Mouse (Mus musculus) hindbrain, embryonic 13.5 days (tissue): ENCODE measurements at regions not wholly inside any gene's neighbourhood (a gene's known extent, or its start where the extent isn't known, plus 50 kb on each side); places are given as distances from the start of the nearest gene placed in this dataset.
A peak's percentile ranks its signal among the peaks of the same experiment; 100 is the strongest.

Experiments used
- ATAC-seq: fragments of 200-750 bp; cut with Nextera tagmentation; 2 replicates; pipeline ENCODE4 v1.8.0; 2017; ENCODE audit warnings: moderate TSS enrichment; ENCODE audit not compliant: low FRiP score
- H3K27ac ChIP-seq: fragments of 300-500 bp; sonication (generic); 2 replicates; pipeline ENCODE4 v1.5.1; 2015; ENCODE audit warnings: inconsistent platforms, mild to moderate bottlenecking, moderate library complexity
- H3K27me3 ChIP-seq: fragments of 300-500 bp; sonication (generic); 2 replicates; pipeline ENCODE4 v1.6.1; 2015; ENCODE audit warnings: mild to moderate bottlenecking, inconsistent platforms
- H3K36me3 ChIP-seq: fragments of 300-500 bp; sonication (generic); 2 replicates; pipeline ENCODE4 v1.6.1; 2015; ENCODE audit warnings: mild to moderate bottlenecking, inconsistent platforms
- H3K4me1 ChIP-seq: fragments of 300-500 bp; sonication (generic); replicated peaks from 2 replicates; pipeline ENCODE4 v1.6.1; 2015; ENCODE audit warnings: inconsistent platforms
- H3K4me2 ChIP-seq: fragments of 300-500 bp; sonication (generic); 2 replicates; pipeline ENCODE4 v1.6.1; 2015; ENCODE audit warnings: inconsistent platforms, mild to moderate bottlenecking, moderate library complexity
- H3K4me3 ChIP-seq: fragments of 300-500 bp; sonication (generic); 2 replicates; pipeline ENCODE4 v1.5.1; 2015; ENCODE audit warnings: mild to moderate bottlenecking, inconsistent platforms
- H3K9ac ChIP-seq: fragments of 300-500 bp; sonication (generic); 2 replicates; pipeline ENCODE4 v1.6.1; 2015; ENCODE audit warnings: mild to moderate bottlenecking, inconsistent platforms
- H3K9me3 ChIP-seq: fragments of 300-500 bp; sonication (generic); 2 replicates; pipeline ENCODE4 v1.6.1; 2016; ENCODE audit warnings: inconsistent platforms
- WGBS: fragments of 180-500 bp; shearing (Covaris S2); methylation state at CpG from one replicate; pipeline ENCODE4 v1.1.7; 2015; 5-methylcytosine and 5-hydroxymethylcytosine counted together

DNA sequence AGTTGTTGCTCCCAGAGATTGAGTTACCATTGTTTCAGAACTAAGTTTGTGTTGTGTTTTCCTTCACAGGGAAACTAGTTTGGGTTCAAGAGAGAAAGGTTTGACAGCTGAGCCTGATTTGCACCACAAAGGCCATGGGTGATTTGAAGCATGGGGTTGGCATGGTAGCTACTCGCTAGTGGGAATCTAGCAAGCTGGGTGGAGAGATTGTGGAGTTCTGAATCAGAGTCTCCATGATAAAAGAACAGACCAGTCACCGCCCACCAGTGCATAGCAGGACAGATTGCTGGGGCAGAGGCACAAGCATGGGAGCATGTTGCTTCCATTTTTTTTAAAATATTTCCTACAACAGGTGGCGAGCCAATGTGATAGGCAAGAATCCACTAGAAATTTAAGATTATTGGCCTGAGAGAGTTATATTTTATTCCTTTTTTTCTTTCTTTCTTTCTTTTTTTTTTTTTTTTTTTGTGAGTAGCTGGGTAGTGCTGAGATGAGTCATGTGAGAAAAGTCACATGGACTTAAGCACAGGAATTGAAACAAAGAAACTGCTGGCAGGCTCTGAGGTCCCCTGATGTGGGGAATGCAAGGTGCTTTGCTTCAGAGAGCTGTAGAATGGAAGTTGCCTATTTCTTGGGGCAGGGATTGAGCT lies 367.4 kb upstream of the Marcks start:
- Histone ChIP-seq H3K36me3 (no peaks in the 10 kb centered on the region), H3K9me3 (no peaks in the 10 kb centered on the region), H3K4me2 (no peak overlapping the region), H3K4me1 (peaks cover 6% of the 10 kb centered on the region), H3K27me3 (no peaks in the 10 kb centered on the region), H3K27ac (no peak overlapping the region), H3K4me3 (no peak overlapping the region), H3K9ac (no peak overlapping the region)
- no peak for ATAC-seq
- WGBS: 61% methylated on average over 3 of the region's 3 CpGs

GRCm38 (mm10) chr10:37504468-37504867 lies 365.7 kb upstream of the Marcks start:
- H3K4me1 ChIP-seq: peaks cover 6% of the 10 kb centered on the region
- no peak overlapping the region for H3K4me2 ChIP-seq
- H3K27ac ChIP-seq: 0 out of 2 replicates have a peak overlapping the region, but pooled peaks have one; percentile 12
- H3K9me3 ChIP-seq: no peaks in the 10 kb centered on the region
- H3K4me3 ChIP-seq: no peak overlapping the region
- 62% methylated on average over 2 of the region's 2 CpGs for WGBS
- no peak for ATAC-seq
- H3K9ac ChIP-seq: no peak overlapping the region
- no peaks in the 10 kb centered on the region for H3K36me3 ChIP-seq
- no peaks in the 10 kb centered on the region for H3K27me3 ChIP-seq

DNA sequence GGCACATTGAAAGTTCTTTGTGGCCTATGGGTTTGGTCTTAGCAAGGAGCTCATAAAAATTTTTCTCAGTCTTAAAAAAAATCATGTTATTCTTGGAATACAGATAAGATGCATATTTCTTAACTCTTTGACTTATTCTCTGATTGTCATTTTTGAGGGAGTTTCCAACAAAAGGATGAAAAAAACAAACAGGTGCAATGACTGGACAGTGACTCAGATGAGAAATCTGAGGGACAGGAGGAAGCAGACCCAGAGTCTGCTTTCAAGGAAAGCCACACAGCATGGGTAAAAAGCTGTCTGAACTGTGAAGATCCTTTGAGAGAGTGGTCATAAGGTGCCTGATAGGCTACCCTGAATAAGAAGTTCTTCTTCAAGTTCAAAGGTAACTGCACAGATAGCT lies 363.8 kb upstream of the Marcks start:
- no peak overlapping the region for H3K27ac ChIP-seq
- H3K4me3 ChIP-seq: no peak overlapping the region
- H3K27me3 ChIP-seq: no peaks in the 10 kb centered on the region
- H3K36me3 ChIP-seq: no peaks in the 10 kb centered on the region
- H3K4me1 ChIP-seq: peaks cover 6% of the 10 kb centered on the region
- no peak for ATAC-seq
- no peak overlapping the region for H3K4me2 ChIP-seq
- no peaks in the 10 kb centered on the region for H3K9me3 ChIP-seq
- no peak overlapping the region for H3K9ac ChIP-seq

- no peaks in the 10 kb centered on the region for H3K36me3 ChIP-seq
- no peak overlapping the region for H3K27ac ChIP-seq
- no peak overlapping the region for H3K9ac ChIP-seq
- H3K4me1 ChIP-seq: peaks cover 6% of the 10 kb centered on the region
- H3K4me3 ChIP-seq: no peak overlapping the region
- no peak overlapping the region for H3K4me2 ChIP-seq
- no peaks in the 10 kb centered on the region for H3K27me3 ChIP-seq
- ATAC-seq: no peak
- no peaks in the 10 kb centered on the region for H3K9me3 ChIP-seq
- 93% methylated on average over 2 of the region's 2 CpGs for WGBS
These were observed 362.3 kb upstream of the Marcks start for GRCm38 (mm10) chr10:37501043-37501442.

DNA sequence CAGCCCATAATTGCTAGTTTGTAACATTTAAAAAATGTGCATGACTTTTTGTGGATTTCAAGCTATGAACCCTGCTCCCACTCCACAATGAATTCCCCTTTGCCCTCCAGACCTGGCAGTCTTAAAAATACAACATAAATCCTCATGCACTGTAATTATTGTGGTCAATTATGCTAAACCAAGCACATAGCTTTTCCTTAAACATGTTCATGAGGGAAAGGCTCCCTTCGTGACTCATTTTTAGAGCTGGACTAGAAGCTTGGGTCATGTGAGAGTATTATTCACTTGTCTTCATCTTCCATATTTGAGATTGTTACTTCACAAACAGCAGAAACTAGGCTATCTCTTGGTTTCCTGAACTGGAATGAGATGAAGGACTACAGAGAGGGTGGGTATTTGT lies 356.7 kb upstream of the Marcks start:
- WGBS: 81% methylated on average over 1 of the region's 1 CpGs
- no peaks in the 10 kb centered on the region for H3K27me3 ChIP-seq
- no peaks in the 10 kb centered on the region for H3K9me3 ChIP-seq
- no peaks in the 10 kb centered on the region for H3K36me3 ChIP-seq
- no peak overlapping the region for H3K4me2 ChIP-seq
- H3K4me3 ChIP-seq: no peak overlapping the region
- H3K4me1 ChIP-seq: no peaks in the 10 kb centered on the region
- H3K9ac ChIP-seq: no peak overlapping the region
- no peak for ATAC-seq
- H3K27ac ChIP-seq: no peak overlapping the region

GRCm38 (mm10) chr10:37494552-37495166 lies 355.9 kb upstream of the Marcks start:
- Histone ChIP-seq H3K9ac (no peak overlapping the region), H3K4me1 (no peaks in the 10 kb centered on the region), H3K4me2 (no peak overlapping the region), H3K4me3 (no peak overlapping the region), H3K36me3 (no peaks in the 10 kb centered on the region), H3K27me3 (no peaks in the 10 kb centered on the region), H3K27ac (no peak overlapping the region), H3K9me3 (no peaks in the 10 kb centered on the region)
- WGBS: 39% methylated on average over 3 of the region's 3 CpGs
- ATAC-seq: no peak

GRCm38 (mm10) chr10:37494098-37494497 lies 355.4 kb upstream of the Marcks start:
- Histone ChIP-seq H3K27me3 (no peaks in the 10 kb centered on the region), H3K4me3 (no peak overlapping the region), H3K4me2 (no peak overlapping the region), H3K9ac (no peak overlapping the region), H3K4me1 (no peaks in the 10 kb centered on the region), H3K36me3 (no peaks in the 10 kb centered on the region), H3K9me3 (no peaks in the 10 kb centered on the region), H3K27ac (no peak overlapping the region)
- 47% methylated on average over 2 of the region's 2 CpGs for WGBS
- ATAC-seq: no peak

GRCm38 (mm10) chr10:37484311-37485023 lies 345.7 kb upstream of the Marcks start:
- no peaks in the 10 kb centered on the region for H3K4me1 ChIP-seq
- no peak for ATAC-seq
- H3K27me3 ChIP-seq: no peaks in the 10 kb centered on the region
- no peak overlapping the region for H3K4me3 ChIP-seq
- no peaks in the 10 kb centered on the region for H3K9me3 ChIP-seq
- no peak overlapping the region for H3K27ac ChIP-seq
- H3K36me3 ChIP-seq: no peaks in the 10 kb centered on the region
- no peak overlapping the region for H3K9ac ChIP-seq
- 87% methylated on average over 6 of the region's 6 CpGs for WGBS
- no peak overlapping the region for H3K4me2 ChIP-seq

GRCm38 (mm10) chr10:37483521-37483920 lies 344.8 kb upstream of the Marcks start:
- Histone ChIP-seq H3K27me3 (no peaks in the 10 kb centered on the region), H3K4me2 (no peak overlapping the region), H3K27ac (no peak overlapping the region), H3K36me3 (no peaks in the 10 kb centered on the region), H3K9me3 (no peaks in the 10 kb centered on the region), H3K9ac (no peak overlapping the region), H3K4me3 (no peak overlapping the region), H3K4me1 (no peaks in the 10 kb centered on the region)
- no peak for ATAC-seq
- WGBS: 55% methylated on average over 4 of the region's 4 CpGs

DNA sequence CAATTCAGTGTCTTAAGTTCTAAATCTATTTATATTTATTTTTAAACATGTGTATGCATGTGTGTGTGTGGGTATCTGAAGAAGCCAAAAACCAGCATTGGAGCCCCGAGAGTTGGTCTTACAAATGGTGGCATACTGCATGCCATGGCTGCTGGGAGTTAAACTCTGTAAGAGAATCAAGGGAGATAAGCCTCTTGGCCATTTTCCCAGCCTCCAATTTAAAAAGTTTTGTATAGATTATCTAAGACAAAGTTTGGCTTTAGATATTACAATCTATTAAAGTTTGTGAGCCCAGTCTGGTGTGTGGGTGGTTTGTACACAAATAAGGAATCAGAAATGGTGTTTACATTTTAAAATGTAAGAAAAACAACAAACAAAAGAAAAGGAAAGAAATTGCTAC lies 343.2 kb upstream of the Marcks start:
- Histone ChIP-seq H3K4me1 (no peaks in the 10 kb centered on the region), H3K9ac (no peak overlapping the region), H3K27me3 (no peaks in the 10 kb centered on the region), H3K4me3 (no peak overlapping the region), H3K27ac (no peak overlapping the region), H3K36me3 (no peaks in the 10 kb centered on the region), H3K4me2 (no peak overlapping the region), H3K9me3 (no peaks in the 10 kb centered on the region)
- WGBS: 78% methylated on average over 1 of the region's 1 CpGs
- no peak for ATAC-seq

DNA sequence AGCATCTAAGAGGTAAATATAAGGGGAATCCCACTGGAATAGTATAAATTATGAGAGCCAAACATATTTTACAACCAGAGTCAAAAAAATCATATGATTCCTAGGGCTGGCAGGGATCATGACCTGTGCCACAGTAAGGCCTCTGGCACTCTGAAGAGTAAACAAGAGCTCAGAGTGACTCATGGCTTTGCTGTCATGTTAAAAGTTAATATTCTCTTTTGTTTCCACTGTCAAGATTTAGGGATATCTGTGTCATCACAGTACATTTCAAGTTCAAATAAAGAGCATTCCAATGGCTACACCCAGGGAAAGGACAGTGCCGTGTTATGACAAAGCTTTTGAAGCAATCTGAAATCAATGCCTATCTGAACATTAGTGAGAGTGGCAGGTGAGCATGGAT lies 341.6 kb upstream of the Marcks start:
- no peak for ATAC-seq
- H3K27me3 ChIP-seq: no peaks in the 10 kb centered on the region
- H3K4me1 ChIP-seq: no peaks in the 10 kb centered on the region
- WGBS: 91% methylated on average over 1 of the region's 1 CpGs
- H3K4me2 ChIP-seq: no peak overlapping the region
- H3K9ac ChIP-seq: no peak overlapping the region
- no peaks in the 10 kb centered on the region for H3K9me3 ChIP-seq
- no peak overlapping the region for H3K4me3 ChIP-seq
- no peaks in the 10 kb centered on the region for H3K36me3 ChIP-seq
- no peak overlapping the region for H3K27ac ChIP-seq

GRCm38 (mm10) chr10:37478108-37478507 lies 339.4 kb upstream of the Marcks start:
- no peaks in the 10 kb centered on the region for H3K36me3 ChIP-seq
- no peaks in the 10 kb centered on the region for H3K9me3 ChIP-seq
- H3K4me1 ChIP-seq: no peaks in the 10 kb centered on the region
- no peak overlapping the region for H3K9ac ChIP-seq
- no peak overlapping the region for H3K4me3 ChIP-seq
- WGBS: 93% methylated on average over 2 of the region's 2 CpGs
- no peaks in the 10 kb centered on the region for H3K27me3 ChIP-seq
- no peak overlapping the region for H3K27ac ChIP-seq
- no peak overlapping the region for H3K4me2 ChIP-seq
- no peak for ATAC-seq

DNA sequence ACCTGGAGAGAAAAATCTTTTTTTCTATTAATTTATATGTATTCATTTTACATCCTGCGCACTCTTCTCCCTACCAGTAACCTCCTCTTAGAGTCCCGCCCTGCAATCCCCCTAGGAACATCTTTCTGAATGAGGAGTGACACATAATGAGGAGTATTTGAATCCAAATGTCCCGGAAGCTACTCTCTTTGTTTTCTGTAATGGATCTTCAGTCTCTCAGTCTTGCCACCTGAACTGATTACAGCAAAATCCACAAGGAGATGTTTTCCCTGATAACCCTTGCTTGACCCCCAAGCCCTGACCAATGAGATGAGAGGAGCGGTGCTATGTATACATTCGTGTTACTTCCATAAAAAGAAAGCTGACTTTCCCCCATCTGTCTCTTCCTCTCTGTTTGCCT lies 334.4 kb upstream of the Marcks start:
- Histone ChIP-seq H3K9me3 (no peaks in the 10 kb centered on the region), H3K27me3 (no peaks in the 10 kb centered on the region), H3K27ac (no peak overlapping the region), H3K9ac (no peak overlapping the region), H3K4me2 (no peak overlapping the region), H3K4me3 (no peak overlapping the region), H3K36me3 (no peaks in the 10 kb centered on the region), H3K4me1 (no peaks in the 10 kb centered on the region)
- no peak for ATAC-seq
- WGBS: 78% methylated on average over 5 of the region's 5 CpGs
